Mouse (Mus musculus): ENCODE data around the gene Fabp1. TPM values are rescaled to one million over a fixed set of nuclear protein-coding genes. Genes with fewer than 3 reads are reported as not detected.
A peak's percentile ranks its signal among the peaks of the same experiment; 100 is the strongest.

Fabp1 gene
- total and polyA plus RNA-seq, 2 experiments from 2014 or later: not detected

- Histone ChIP-seq H3K4me3 (ENCODE audit: low read depth, low read length) (no peak overlapping the region), H3K9me3 (ENCODE audit: low read length) (no peaks in the 10 kb centered on the region), H3K27me3 (ENCODE audit: insufficient read depth, low read length) (no peaks in the 10 kb centered on the region), H3K4me2 (ENCODE audit: low read depth, low read length, poor library complexity, severe bottlenecking) (no peak overlapping the region), H3K9ac (replicated peaks; ENCODE audit: low read length, poor library complexity, severe bottlenecking) (no peak overlapping the region), H3K36me3 (ENCODE audit: insufficient read depth, low read length) (no peaks in the 10 kb centered on the region), H3K27ac (ENCODE audit: low read depth, low read length) (no peak overlapping the region), H3K4me1 (ENCODE audit: insufficient read depth, low read length) (no peaks in the 10 kb centered on the region)
- 63% methylated on average over 4 of the region's 4 CpGs for WGBS
- DNase-seq (ENCODE audit: low spot score): no peak
- ATAC-seq (ENCODE audit: low FRiP score): no peak
- peak; percentile 27; the same call in 1 of the 2 replicates for TF ChIP-seq CTCF (IDR thresholded peaks at IDR 0.05)
These were observed 37.4 kb upstream of the Fabp1 start for GRCm38 (mm10) chr6:71162269-71162668.

- no peak for DNase-seq (ENCODE audit: low spot score)
- no peak overlapping the region for H3K4me2 ChIP-seq (ENCODE audit: low read depth, low read length, poor library complexity, severe bottlenecking)
- no peak overlapping the region for H3K27ac ChIP-seq (ENCODE audit: low read depth, low read length)
- no peaks in the 10 kb centered on the region for H3K36me3 ChIP-seq (ENCODE audit: insufficient read depth, low read length)
- no peak overlapping the region for H3K4me3 ChIP-seq (ENCODE audit: low read depth, low read length)
- WGBS: 41% methylated on average over 6 of the region's 6 CpGs
- H3K4me1 ChIP-seq (ENCODE audit: insufficient read depth, low read length): no peaks in the 10 kb centered on the region
- no peak for ATAC-seq (ENCODE audit: low FRiP score)
- H3K27me3 ChIP-seq (ENCODE audit: insufficient read depth, low read length): no peaks in the 10 kb centered on the region
- no peak overlapping the region for H3K9ac ChIP-seq (replicated peaks; ENCODE audit: low read length, poor library complexity, severe bottlenecking)
- no peaks in the 10 kb centered on the region for H3K9me3 ChIP-seq (ENCODE audit: low read length)
- no peak for TF ChIP-seq CTCF (IDR thresholded peaks at IDR 0.05)
These were observed 35.2 kb upstream of the Fabp1 start for GRCm38 (mm10) chr6:71164394-71164793.

- 45% methylated on average over 6 of the region's 6 CpGs for WGBS
- DNase-seq (ENCODE audit: low spot score) (peak; percentile 75), ATAC-seq (ENCODE audit: low FRiP score) (peak; percentile 62; the same call in 1 of the 2 replicates)
- Histone ChIP-seq H3K9me3 (ENCODE audit: low read length) (no peaks in the 10 kb centered on the region), H3K27me3 (ENCODE audit: insufficient read depth, low read length) (no peaks in the 10 kb centered on the region), H3K9ac (replicated peaks; ENCODE audit: low read length, poor library complexity, severe bottlenecking) (no peak overlapping the region), H3K36me3 (ENCODE audit: insufficient read depth, low read length) (no peaks in the 10 kb centered on the region), H3K4me3 (ENCODE audit: low read depth, low read length) (no peak overlapping the region), H3K27ac (ENCODE audit: low read depth, low read length) (no peak overlapping the region), H3K4me2 (ENCODE audit: low read depth, low read length, poor library complexity, severe bottlenecking) (no peak overlapping the region), H3K4me1 (ENCODE audit: insufficient read depth, low read length) (no peaks in the 10 kb centered on the region)
- peak; percentile 88 for TF ChIP-seq CTCF (IDR thresholded peaks at IDR 0.05)
These were observed 33.0 kb upstream of the Fabp1 start for GRCm38 (mm10) chr6:71166551-71167169.

GRCm38 (mm10) chr6:71172812-71173580 is 26.6 kb upstream of the Fabp1 start:
- no peaks in the 10 kb centered on the region for H3K36me3 ChIP-seq (ENCODE audit: insufficient read depth, low read length)
- no peak for ATAC-seq (ENCODE audit: low FRiP score)
- H3K4me1 ChIP-seq (ENCODE audit: insufficient read depth, low read length): no peaks in the 10 kb centered on the region
- no peak for DNase-seq (ENCODE audit: low spot score)
- no peak overlapping the region for H3K9ac ChIP-seq (replicated peaks; ENCODE audit: low read length, poor library complexity, severe bottlenecking)
- H3K4me2 ChIP-seq (ENCODE audit: low read depth, low read length, poor library complexity, severe bottlenecking): no peak overlapping the region
- 91% methylated on average over 10 of the region's 10 CpGs for WGBS
- H3K27ac ChIP-seq (ENCODE audit: low read depth, low read length): no peak overlapping the region
- no peaks in the 10 kb centered on the region for H3K27me3 ChIP-seq (ENCODE audit: insufficient read depth, low read length)
- TF ChIP-seq CTCF (IDR thresholded peaks at IDR 0.05): no peak
- no peak overlapping the region for H3K4me3 ChIP-seq (ENCODE audit: low read depth, low read length)
- H3K9me3 ChIP-seq (ENCODE audit: low read length): no peaks in the 10 kb centered on the region

- no peak for DNase-seq (ENCODE audit: low spot score)
- H3K4me1 ChIP-seq (ENCODE audit: insufficient read depth, low read length): no peaks in the 10 kb centered on the region
- H3K9me3 ChIP-seq (ENCODE audit: low read length): no peaks in the 10 kb centered on the region
- no peak overlapping the region for H3K4me2 ChIP-seq (ENCODE audit: low read depth, low read length, poor library complexity, severe bottlenecking)
- TF ChIP-seq CTCF (IDR thresholded peaks at IDR 0.05): no peak
- no peak for ATAC-seq (ENCODE audit: low FRiP score)
- no peak overlapping the region for H3K9ac ChIP-seq (replicated peaks; ENCODE audit: low read length, poor library complexity, severe bottlenecking)
- WGBS: 91% methylated on average over 1 of the region's 1 CpGs
- no peak overlapping the region for H3K4me3 ChIP-seq (ENCODE audit: low read depth, low read length)
- H3K27ac ChIP-seq (ENCODE audit: low read depth, low read length): no peak overlapping the region
- H3K27me3 ChIP-seq (ENCODE audit: insufficient read depth, low read length): no peaks in the 10 kb centered on the region
- no peaks in the 10 kb centered on the region for H3K36me3 ChIP-seq (ENCODE audit: insufficient read depth, low read length)
These were observed 19.0 kb upstream of the Fabp1 start for GRCm38 (mm10) chr6:71180596-71180995.

GRCm38 (mm10) chr6:71184941-71185604 is 14.6 kb upstream of the Fabp1 start:
- no peak for TF ChIP-seq CTCF (IDR thresholded peaks at IDR 0.05)

More at GRCm38 (mm10) chr6:71184941-71185604, 14.6 kb upstream of the Fabp1 start:
- H3K27ac ChIP-seq (ENCODE audit: low read depth, low read length): no peak overlapping the region
- ATAC-seq (ENCODE audit: low FRiP score) (no peak), DNase-seq (ENCODE audit: low spot score) (no peak)
- no peaks in the 10 kb centered on the region for H3K27me3 ChIP-seq (ENCODE audit: insufficient read depth, low read length)
- H3K9me3 ChIP-seq (ENCODE audit: low read length): no peaks in the 10 kb centered on the region
- H3K9ac ChIP-seq (replicated peaks; ENCODE audit: low read length, poor library complexity, severe bottlenecking): no peak overlapping the region
- H3K4me1 ChIP-seq (ENCODE audit: insufficient read depth, low read length): no peaks in the 10 kb centered on the region
- H3K36me3 ChIP-seq (ENCODE audit: insufficient read depth, low read length): no peaks in the 10 kb centered on the region
- H3K4me2 ChIP-seq (ENCODE audit: low read depth, low read length, poor library complexity, severe bottlenecking): no peak overlapping the region
- 90% methylated on average over 7 of the region's 7 CpGs for WGBS
- H3K4me3 ChIP-seq (ENCODE audit: low read depth, low read length): no peak overlapping the region

Measured in midbrain, postnatal 0 days (tissue).